Mouse (Mus musculus) thymus, adult 2 months (tissue): ENCODE measurements around the gene Tef. TPM values are rescaled to one million over a fixed set of nuclear protein-coding genes. Genes with fewer than 3 reads are reported as not detected.

Source experiments
- DNase-seq: peaks from one replicate; pipeline ENCODE4 v3.0.0; 2021
- H3K27ac ChIP-seq: fragments of 200-500 bp; 2 replicates; pipeline ENCODE4 v1.5.1; 2012; ENCODE audit warnings: low read length, control low read depth; ENCODE audit not compliant: control insufficient read depth, insufficient read depth
- H3K27me3 ChIP-seq: fragments of 200-500 bp; 2 replicates; pipeline ENCODE4 v1.6.1; 2012; ENCODE audit warnings: mild to moderate bottlenecking, low read length, moderate library complexity, mixed read lengths; ENCODE audit not compliant: control insufficient read depth, insufficient read depth
- H3K36me3 ChIP-seq: fragments of 200-500 bp; 2 replicates; pipeline ENCODE4 v1.6.1; 2012; ENCODE audit warnings: mild to moderate bottlenecking, low read length, moderate library complexity; ENCODE audit not compliant: control insufficient read depth, insufficient read depth
- H3K4me1 ChIP-seq: fragments of 200-500 bp; replicated peaks from 2 replicates; pipeline ENCODE4 v1.6.1; 2012; ENCODE audit warnings: low read length; ENCODE audit not compliant: control insufficient read depth, insufficient read depth
- H3K4me3 ChIP-seq: fragments of 200-500 bp; 2 replicates; pipeline ENCODE4 v1.5.1; 2012; ENCODE audit warnings: mild to moderate bottlenecking, low read length, control low read depth, moderate library complexity; ENCODE audit not compliant: control insufficient read depth, insufficient read depth
- CTCF ChIP-seq: fragments of 200-500 bp; IDR thresholded peaks from 2 replicates; pipeline ENCODE4 v1.5.1; 2012; ENCODE audit warnings: mild to moderate bottlenecking, control low read depth, low read length, moderate library complexity, borderline replicate concordance; ENCODE audit not compliant: control insufficient read depth, poor library complexity, insufficient read depth; ENCODE audit errors: extremely low read depth
- POLR2A ChIP-seq: fragments of 200-500 bp; IDR thresholded peaks from 2 replicates; pipeline ENCODE4 v1.6.1; 2012; ENCODE audit warnings: mild to moderate bottlenecking, low read length, control low read depth, moderate library complexity; ENCODE audit not compliant: control insufficient read depth, poor library complexity, insufficient read depth; ENCODE audit errors: extremely low read depth
- WGBS: fragments of 180-500 bp; shearing (Covaris S2); methylation state at CpG from one replicate; pipeline ENCODE4 v1.1.7; 2018; 5-methylcytosine and 5-hydroxymethylcytosine counted together
- polyA plus RNA-seq: library from polyadenylated mRNA; depleted of rRNA; stranded (reverse); fragments of >200 nt; gene quantifications from 2 replicates; pipeline ENCODE4 v1.2.3, GENCODE M21; 2012

Gene Tef
- polyA plus RNA-seq, 1 experiment = 34.6 TPM

DNA sequence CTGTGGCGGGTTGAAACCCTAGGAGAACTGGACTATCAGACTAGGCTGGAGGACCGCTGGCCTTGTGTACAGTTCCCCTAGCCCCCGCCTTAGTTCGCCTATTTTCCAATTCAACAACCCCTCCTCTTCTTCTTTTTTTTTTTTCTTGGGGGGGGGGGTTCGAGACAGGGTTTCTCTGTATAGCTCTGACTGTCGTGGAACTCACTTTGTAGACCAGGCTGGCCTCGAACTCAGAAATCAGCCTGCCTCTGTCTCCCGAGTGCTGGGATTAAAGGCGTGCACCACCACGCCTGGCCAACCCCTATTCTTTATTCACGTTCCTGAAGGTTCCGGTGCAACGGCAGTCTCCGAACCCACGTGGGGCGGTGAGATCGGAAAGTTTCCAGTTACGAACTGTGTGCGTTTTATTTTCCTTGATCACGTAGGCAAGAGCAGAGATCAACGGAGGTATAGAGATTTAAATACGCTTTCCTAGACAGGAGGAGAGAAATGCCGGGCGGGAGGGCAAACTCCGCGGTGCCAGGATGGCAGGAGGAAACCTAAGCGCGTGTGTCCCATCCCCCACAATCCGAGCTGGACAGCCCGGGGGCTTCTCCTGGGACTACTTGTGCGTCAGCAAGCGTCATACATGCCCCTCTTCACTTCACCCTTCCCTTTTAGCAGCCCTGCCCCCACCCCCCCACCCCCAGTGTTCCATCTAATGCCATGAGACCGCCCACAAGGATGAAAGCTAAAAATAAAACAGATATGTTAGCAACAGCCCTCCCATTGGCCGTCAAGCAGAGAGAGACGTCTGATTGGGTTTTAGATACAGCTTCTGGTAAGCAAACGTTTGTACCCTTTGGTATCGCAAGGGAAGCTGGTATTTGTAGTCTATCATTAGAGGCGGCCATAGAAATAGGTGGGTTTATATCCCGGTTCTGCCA is 57.4 kb downstream of the Tef start:
- TF ChIP-seq POLR2A (no peak), CTCF (no peak)

DNA sequence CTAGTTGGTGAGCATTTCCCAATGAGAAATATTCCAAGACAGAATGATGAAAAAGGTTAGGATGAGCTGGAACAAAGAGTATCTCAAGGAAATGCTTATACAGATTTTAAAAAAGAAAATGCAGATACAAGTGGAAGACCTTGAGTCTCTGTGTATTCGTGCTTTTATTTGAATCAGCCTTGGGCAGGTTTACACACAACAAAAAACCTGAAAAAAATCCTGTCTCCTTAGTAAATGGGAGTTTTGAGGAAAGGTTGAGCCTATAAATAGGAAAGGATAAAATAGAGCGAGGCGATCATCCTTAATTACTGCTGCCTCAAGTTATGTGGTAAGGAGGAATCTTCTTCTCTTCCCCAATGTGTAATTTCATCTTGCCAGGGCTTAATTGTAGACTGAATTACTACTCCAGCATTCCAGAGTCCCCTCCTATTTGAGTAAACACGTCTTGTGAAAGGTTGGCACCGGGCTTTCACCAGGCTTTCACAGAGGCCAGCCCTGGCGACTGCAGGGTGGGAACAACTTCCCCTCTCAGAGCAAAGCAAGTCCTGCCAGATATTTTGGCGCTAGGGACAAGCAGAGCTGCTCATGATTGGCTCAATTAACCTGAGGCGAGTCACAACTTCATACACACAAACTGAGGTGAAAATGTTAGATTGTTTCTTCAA is 58.4 kb downstream of the Tef start:
- TF ChIP-seq CTCF (no peak), POLR2A (no peak)
- Histone ChIP-seq H3K4me3 (no peak overlapping the region), H3K27me3 (no peaks in the 10 kb centered on the region), H3K27ac (no peak overlapping the region; the same call in 1 of the 2 replicates), H3K36me3 (peaks cover 14% of the 10 kb centered on the region), H3K4me1 (peaks cover 9% of the 10 kb centered on the region)
- 47% methylated on average over 8 of the region's 8 CpGs for WGBS
- no peak for DNase-seq

More for the DNA sequence above, 57.4 kb downstream of the Tef start:
- Histone ChIP-seq H3K36me3 (peaks cover 5% of the 10 kb centered on the region), H3K27ac (peak overlapping the region; percentile 98), H3K4me3 (peak overlapping the region; percentile 94), H3K4me1 (peaks cover 12% of the 10 kb centered on the region), H3K27me3 (no peaks in the 10 kb centered on the region)
- under 1% methylated on average over 39 of the region's 39 CpGs for WGBS
- DNase-seq = peak; percentile 87

DNA sequence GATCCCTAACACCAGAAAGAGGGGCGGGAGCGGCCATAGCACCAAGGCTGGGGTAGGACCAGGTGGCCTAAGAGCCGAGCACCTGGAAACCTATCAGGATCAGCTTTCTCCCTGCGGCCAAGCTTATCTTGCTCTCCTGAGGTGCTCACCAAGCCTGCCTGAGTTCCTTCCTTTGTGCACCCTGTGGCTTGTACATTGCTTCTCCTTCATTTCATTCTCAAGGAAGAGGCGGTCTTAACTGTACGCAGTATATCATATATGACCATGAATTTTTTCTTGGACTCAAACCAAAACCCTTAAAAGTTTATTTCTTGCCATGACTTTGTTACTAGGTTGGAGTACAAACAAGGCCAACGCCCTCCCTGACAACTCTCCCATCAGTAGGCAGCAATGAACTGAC is 62.0 kb downstream of the Tef start:
- no peak for TF ChIP-seq POLR2A
- TF ChIP-seq CTCF = no peak
- Histone ChIP-seq H3K27me3 (no peaks in the 10 kb centered on the region), H3K36me3 (peaks cover 51% of the 10 kb centered on the region), H3K27ac (no peak overlapping the region), H3K4me3 (no peak overlapping the region), H3K4me1 (peaks cover 3% of the 10 kb centered on the region; the same call in 1 of the 2 replicates)
- WGBS = 99% methylated on average over 7 of the region's 7 CpGs
- no peak for DNase-seq

DNA sequence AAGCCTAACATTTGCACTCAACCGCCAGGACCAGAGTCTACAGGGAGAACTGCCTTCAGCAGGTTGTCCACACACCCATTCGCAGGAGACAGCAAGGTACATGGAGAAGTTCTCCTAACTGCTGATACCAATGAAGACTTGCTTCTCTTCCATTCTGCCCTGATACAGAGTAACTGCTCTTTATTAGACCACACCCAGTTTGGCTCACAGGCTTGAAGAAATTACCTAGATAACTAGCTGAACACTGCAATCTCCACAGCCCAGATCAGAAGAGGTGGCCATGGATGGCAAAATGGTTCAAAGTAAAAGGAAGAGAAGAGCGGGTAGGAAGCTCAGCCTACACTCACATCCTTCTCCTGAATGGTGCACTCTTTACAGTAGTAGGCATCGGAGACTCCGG is 67.8 kb downstream of the Tef start:
- no peak for DNase-seq
- no peak for TF ChIP-seq POLR2A
- no peak for TF ChIP-seq CTCF
- no peak overlapping the region for H3K27ac ChIP-seq
- peaks cover 9% of the 10 kb centered on the region; the same call in 1 of the 2 replicates for H3K4me1 ChIP-seq
- no peaks in the 10 kb centered on the region for H3K27me3 ChIP-seq
- WGBS = 95% methylated on average over 5 of the region's 5 CpGs
- peaks cover 53% of the 10 kb centered on the region for H3K36me3 ChIP-seq
- no peak overlapping the region for H3K4me3 ChIP-seq

DNA sequence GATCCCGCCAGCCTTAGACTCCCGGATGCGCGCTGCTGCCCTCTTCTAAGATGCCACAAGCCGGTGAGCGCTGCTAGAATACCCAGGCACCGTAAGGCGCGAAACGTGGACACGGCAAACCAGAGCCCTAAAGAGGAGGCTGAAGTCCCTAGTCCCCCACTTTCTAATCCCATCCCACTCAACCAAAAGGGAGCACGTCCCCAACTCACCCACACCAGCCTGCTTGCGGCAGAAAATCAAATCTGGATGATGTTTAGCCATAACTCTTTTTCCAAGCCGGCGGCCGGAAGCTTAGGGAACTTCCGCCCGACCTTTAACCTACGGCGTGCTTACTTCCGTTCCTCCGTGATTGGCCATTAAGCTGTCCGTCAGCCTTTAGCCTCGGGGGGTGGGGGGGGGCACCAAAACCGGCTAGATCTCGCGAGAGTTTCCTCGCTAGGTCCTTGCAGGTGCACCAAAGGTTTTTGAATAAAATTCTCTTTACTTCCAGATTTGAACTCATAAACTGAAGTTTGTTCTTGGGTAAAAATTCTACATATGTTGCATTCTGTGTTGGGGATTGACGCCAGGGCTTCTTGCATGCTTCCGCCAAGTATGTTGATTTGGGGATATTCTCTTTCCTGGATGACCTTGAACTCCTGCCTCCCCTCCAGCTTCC is 69.5 kb downstream of the Tef start, which contains the start of gene Phf5a:
Gene Phf5a (minus strand): TSS at position 308 of the 658 bp plus-strand sequence.
- Histone ChIP-seq H3K27me3 (no peaks in the 10 kb centered on the region), H3K27ac (peak within 1 kb of the TSS; percentile 90), H3K4me3 (peak within 1 kb of the TSS; percentile 70), H3K4me1 (peaks cover 9% of the 10 kb centered on the region; the same call in 1 of the 2 replicates), H3K36me3 (peaks cover 36% of the 10 kb centered on the region)
- under 1% methylated on average over 30 of the region's 30 CpGs for WGBS
- DNase-seq = peak; percentile 81
- no peak for TF ChIP-seq CTCF
- TF ChIP-seq POLR2A = no peak
